Mouse (Mus musculus): ENCODE data around the gene Enpp7. TPM values are rescaled to one million over a fixed set of nuclear protein-coding genes. Genes with fewer than 3 reads are reported as not detected.

The Enpp7 gene
- polyA plus RNA-seq, 1 experiment from 2014 or later: not detected

- Histone ChIP-seq H3K36me3 (ENCODE audit: control insufficient read depth, insufficient read depth, low read length) (peaks cover 18% of the 10 kb centered on the region), H3K27ac (ENCODE audit: low read depth) (no peak overlapping the region), H3K9ac (ENCODE audit: low read length) (no peak overlapping the region), H3K27me3 (replicated peaks; ENCODE audit: control insufficient read depth, insufficient read depth, low read length) (peaks cover 53% of the 10 kb centered on the region), H3K4me2 (ENCODE audit: low read length) (no peak overlapping the region), H3K9me3 (ENCODE audit: control insufficient read depth, low read length) (no peaks in the 10 kb centered on the region), H3K4me1 (replicated peaks; ENCODE audit: control insufficient read depth, insufficient read depth, low read length) (peaks cover 28% of the 10 kb centered on the region), H3K4me3 (ENCODE audit: low read depth, low read length) (no peak overlapping the region; the same call in 1 of the 2 replicates)
- ATAC-seq (replicated peaks; ENCODE audit: low FRiP score, low TSS enrichment, low read depth): no peak
- DNase-seq (ENCODE audit: low spot score): peak; percentile 63
- 3% methylated on average over 21 of the region's 21 CpGs for WGBS
These were observed 47.2 kb downstream of the Enpp7 start for GRCm38 (mm10) chr11:119035094-119035685.

GRCm38 (mm10) chr11:119035686-119036165 lies 47.7 kb downstream of the Enpp7 start:
- no peak for ATAC-seq (replicated peaks; ENCODE audit: low FRiP score, low TSS enrichment, low read depth)
- H3K4me1 ChIP-seq (replicated peaks; ENCODE audit: control insufficient read depth, insufficient read depth, low read length): peaks cover 28% of the 10 kb centered on the region

GRCm38 (mm10) chr11:119036447-119036846 lies 48.5 kb downstream of the Enpp7 start:
- Histone ChIP-seq H3K9me3 (ENCODE audit: control insufficient read depth, low read length) (no peaks in the 10 kb centered on the region), H3K27me3 (replicated peaks; ENCODE audit: control insufficient read depth, insufficient read depth, low read length) (peaks cover 57% of the 10 kb centered on the region), H3K9ac (ENCODE audit: low read length) (no peak overlapping the region), H3K36me3 (ENCODE audit: control insufficient read depth, insufficient read depth, low read length) (peaks cover 8% of the 10 kb centered on the region), H3K4me3 (ENCODE audit: low read depth, low read length) (no peak overlapping the region), H3K4me2 (ENCODE audit: low read length) (no peak overlapping the region; the same call in 1 of the 2 replicates), H3K27ac (ENCODE audit: low read depth) (no peak overlapping the region), H3K4me1 (replicated peaks; ENCODE audit: control insufficient read depth, insufficient read depth, low read length) (peaks cover 31% of the 10 kb centered on the region)
- 9% methylated on average over 15 of the region's 15 CpGs for WGBS
- DNase-seq (ENCODE audit: low spot score) (peak; percentile 54), ATAC-seq (replicated peaks; ENCODE audit: low FRiP score, low TSS enrichment, low read depth) (no peak)

More at GRCm38 (mm10) chr11:119035686-119036165, 47.7 kb downstream of the Enpp7 start:
- Histone ChIP-seq H3K9me3 (ENCODE audit: control insufficient read depth, low read length) (no peaks in the 10 kb centered on the region), H3K4me3 (ENCODE audit: low read depth, low read length) (no peak overlapping the region), H3K4me2 (ENCODE audit: low read length) (no peak overlapping the region), H3K27ac (ENCODE audit: low read depth) (no peak overlapping the region), H3K36me3 (ENCODE audit: control insufficient read depth, insufficient read depth, low read length) (peaks cover 12% of the 10 kb centered on the region), H3K9ac (ENCODE audit: low read length) (no peak overlapping the region), H3K27me3 (replicated peaks; ENCODE audit: control insufficient read depth, insufficient read depth, low read length) (peaks cover 53% of the 10 kb centered on the region)
- peak; percentile 68 for DNase-seq (ENCODE audit: low spot score)
- WGBS: 7% methylated on average over 21 of the region's 21 CpGs

GRCm38 (mm10) chr11:119036934-119037779 lies 49.2 kb downstream of the Enpp7 start:
- Histone ChIP-seq H3K9ac (ENCODE audit: low read length) (peak overlapping the region; percentile 32; the same call in 1 of the 2 replicates), H3K4me2 (ENCODE audit: low read length) (peak overlapping the region; percentile 88), H3K27me3 (replicated peaks; ENCODE audit: control insufficient read depth, insufficient read depth, low read length) (peaks cover 64% of the 10 kb centered on the region), H3K4me3 (ENCODE audit: low read depth, low read length) (peak overlapping the region; percentile 46), H3K9me3 (ENCODE audit: control insufficient read depth, low read length) (no peaks in the 10 kb centered on the region), H3K4me1 (replicated peaks; ENCODE audit: control insufficient read depth, insufficient read depth, low read length) (peaks cover 38% of the 10 kb centered on the region), H3K36me3 (ENCODE audit: control insufficient read depth, insufficient read depth, low read length) (peaks cover 7% of the 10 kb centered on the region), H3K27ac (ENCODE audit: low read depth) (no peak overlapping the region)
- WGBS: 4% methylated on average over 57 of the region's 57 CpGs
- DNase-seq (ENCODE audit: low spot score) (peak; percentile 74), ATAC-seq (replicated peaks; ENCODE audit: low FRiP score, low TSS enrichment, low read depth) (no peak)

- peaks cover 72% of the 10 kb centered on the region for H3K27me3 ChIP-seq (replicated peaks; ENCODE audit: control insufficient read depth, insufficient read depth, low read length)
These were observed 49.9 kb downstream of the Enpp7 start for GRCm38 (mm10) chr11:119037780-119038401.

GRCm38 (mm10) chr11:119038744-119039484 lies 50.9 kb downstream of the Enpp7 start:
- Histone ChIP-seq H3K27ac (ENCODE audit: low read depth) (no peak overlapping the region), H3K4me3 (ENCODE audit: low read depth, low read length) (no peak overlapping the region), H3K9ac (ENCODE audit: low read length) (no peak overlapping the region), H3K4me1 (replicated peaks; ENCODE audit: control insufficient read depth, insufficient read depth, low read length) (peaks cover 46% of the 10 kb centered on the region), H3K36me3 (ENCODE audit: control insufficient read depth, insufficient read depth, low read length) (peaks cover 7% of the 10 kb centered on the region), H3K9me3 (ENCODE audit: control insufficient read depth, low read length) (no peaks in the 10 kb centered on the region), H3K27me3 (replicated peaks; ENCODE audit: control insufficient read depth, insufficient read depth, low read length) (peaks cover 81% of the 10 kb centered on the region), H3K4me2 (ENCODE audit: low read length) (no peak overlapping the region)
- ATAC-seq (replicated peaks; ENCODE audit: low FRiP score, low TSS enrichment, low read depth) (no peak), DNase-seq (ENCODE audit: low spot score) (no peak)
- WGBS: 60% methylated on average over 22 of the region's 22 CpGs

More at GRCm38 (mm10) chr11:119037780-119038401, 49.9 kb downstream of the Enpp7 start:
- DNase-seq (ENCODE audit: low spot score) (no peak), ATAC-seq (replicated peaks; ENCODE audit: low FRiP score, low TSS enrichment, low read depth) (no peak)
- H3K9ac ChIP-seq (ENCODE audit: low read length): no peak overlapping the region
- 27% methylated on average over 18 of the region's 18 CpGs for WGBS
- H3K9me3 ChIP-seq (ENCODE audit: control insufficient read depth, low read length): no peaks in the 10 kb centered on the region
- peak overlapping the region; percentile 46 for H3K4me3 ChIP-seq (ENCODE audit: low read depth, low read length)
- peaks cover 45% of the 10 kb centered on the region for H3K4me1 ChIP-seq (replicated peaks; ENCODE audit: control insufficient read depth, insufficient read depth, low read length)
- peak overlapping the region; percentile 88 for H3K4me2 ChIP-seq (ENCODE audit: low read length)
- peaks cover 7% of the 10 kb centered on the region for H3K36me3 ChIP-seq (ENCODE audit: control insufficient read depth, insufficient read depth, low read length)
- no peak overlapping the region for H3K27ac ChIP-seq (ENCODE audit: low read depth)

- Histone ChIP-seq H3K4me3 (ENCODE audit: low read depth, low read length) (peak overlapping the region; percentile 68), H3K4me2 (ENCODE audit: low read length) (peak overlapping the region; percentile 86), H3K9me3 (ENCODE audit: control insufficient read depth, low read length) (no peaks in the 10 kb centered on the region), H3K27ac (ENCODE audit: low read depth) (0 out of 2 replicates have a peak overlapping the region, but pooled peaks have one; percentile 48), H3K4me1 (replicated peaks; ENCODE audit: control insufficient read depth, insufficient read depth, low read length) (peaks cover 48% of the 10 kb centered on the region), H3K27me3 (replicated peaks; ENCODE audit: control insufficient read depth, insufficient read depth, low read length) (peaks cover 81% of the 10 kb centered on the region), H3K36me3 (ENCODE audit: control insufficient read depth, insufficient read depth, low read length) (peaks cover 7% of the 10 kb centered on the region), H3K9ac (ENCODE audit: low read length) (peak overlapping the region; percentile 57)
- 12% methylated on average over 21 of the region's 21 CpGs for WGBS
- DNase-seq (ENCODE audit: low spot score) (no peak), ATAC-seq (replicated peaks; ENCODE audit: low FRiP score, low TSS enrichment, low read depth) (no peak)
These were observed 51.9 kb downstream of the Enpp7 start for GRCm38 (mm10) chr11:119039732-119040512.
